Mouse (Mus musculus) embryonic fibroblast, embryonic 13.5 days (primary cell): ENCODE data around the gene Fbxl20. TPM values are rescaled to one million over a fixed set of nuclear protein-coding genes. Genes with fewer than 3 reads are reported as not detected.

Source experiments
- H3K27ac ChIP-seq: 2 replicates; pipeline ENCODE4 v1.5.1; 2012; ENCODE audit warnings: low read length, control low read depth, inconsistent platforms; ENCODE audit not compliant: insufficient read depth
- H3K4me1 ChIP-seq: 2 replicates; pipeline ENCODE4 v1.6.1; 2011; ENCODE audit warnings: low read length; ENCODE audit not compliant: control insufficient read depth, insufficient read depth
- H3K4me3 ChIP-seq: 2 replicates; pipeline ENCODE4 v1.5.1; 2011; ENCODE audit warnings: mild to moderate bottlenecking, control low read depth, low read length; ENCODE audit not compliant: insufficient read depth
- CTCF ChIP-seq: IDR thresholded peaks from 2 replicates; pipeline ENCODE4 v1.5.1; 2011; ENCODE audit warnings: mild to moderate bottlenecking, control low read depth, low read length, moderate library complexity, borderline replicate concordance; ENCODE audit not compliant: insufficient read depth
- POLR2A ChIP-seq: IDR thresholded peaks from 2 replicates; pipeline ENCODE4 v1.6.1; 2011; ENCODE audit warnings: low read depth, mild to moderate bottlenecking, control low read depth, low read length, moderate library complexity
- polyA plus RNA-seq: library from polyadenylated mRNA; stranded (reverse); fragments of >200 nt; gene quantifications from 2 replicates; pipeline ENCODE4 v1.2.4, GENCODE M21; 2011; ENCODE audit warnings: low read depth; ENCODE audit not compliant: missing spikeins, insufficient read length

Gene Fbxl20
- polyA plus RNA-seq, 1 experiment, result 30.3 TPM

DNA sequence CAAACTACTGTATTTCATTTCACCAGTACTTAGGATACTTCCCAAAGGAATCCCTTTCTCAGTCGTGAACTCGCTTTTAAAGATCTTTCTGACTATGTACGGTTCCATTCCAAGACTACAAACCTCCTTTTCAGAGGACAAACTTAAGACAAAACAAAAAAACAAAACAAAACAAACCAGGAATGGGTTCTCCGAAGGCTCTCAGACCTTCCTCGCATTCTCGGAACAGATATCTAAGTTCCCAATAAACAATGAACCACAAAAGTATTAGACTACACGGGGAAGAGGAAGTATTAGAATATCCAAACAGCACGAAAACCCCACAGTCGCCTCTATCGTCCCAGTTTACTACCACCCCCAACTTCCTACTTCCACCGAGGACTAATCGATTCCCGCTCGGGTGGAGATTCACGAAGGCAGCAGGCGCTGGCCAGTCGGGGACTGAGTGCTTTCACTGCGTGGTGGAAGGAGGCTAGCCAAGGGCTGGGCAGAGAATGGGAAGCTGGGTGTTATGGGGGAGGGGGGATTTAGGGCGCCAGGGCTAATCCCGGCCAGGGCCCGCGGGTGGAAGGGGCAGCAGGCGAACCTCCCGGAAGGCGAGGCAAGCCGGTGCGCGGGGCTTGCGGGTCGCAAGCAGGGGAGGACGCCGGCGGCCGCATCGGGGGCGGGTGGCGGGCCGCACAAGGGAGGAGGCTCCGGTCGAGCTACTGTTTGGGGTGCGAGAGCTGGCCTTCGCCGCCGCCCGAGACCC, 1.5 kb downstream of the Fbxl20 start:
- peak overlapping the region; percentile 88 for H3K4me3 ChIP-seq
- H3K4me1 ChIP-seq, result no peaks in the 10 kb centered on the region
- TF ChIP-seq CTCF, result no peak
- peak; percentile 20; the same call in 1 of the 2 replicates for TF ChIP-seq POLR2A
- peak overlapping the region; percentile 43; the same call in 1 of the 2 replicates for H3K27ac ChIP-seq

DNA sequence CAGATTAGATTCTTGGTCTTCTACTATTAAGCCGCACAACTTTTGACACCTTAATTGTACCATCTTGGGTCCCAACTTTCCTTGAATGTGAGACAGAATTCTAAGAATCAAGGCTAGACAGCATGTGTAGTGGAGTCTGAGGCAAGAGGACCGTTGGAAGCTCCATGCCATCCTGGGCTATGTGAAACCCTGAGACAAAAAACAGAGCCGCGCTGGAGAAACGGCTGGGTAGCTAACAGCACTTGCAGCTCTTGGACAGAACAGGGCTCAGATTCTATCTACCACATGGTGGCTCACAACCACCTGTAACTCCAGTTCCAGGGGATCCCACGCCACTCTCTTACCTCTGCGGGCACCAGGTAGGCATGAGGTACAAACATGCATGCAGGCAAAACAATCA, 4.3 kb downstream of the Fbxl20 start:
- no peak overlapping the region for H3K27ac ChIP-seq
- H3K4me1 ChIP-seq, result no peaks in the 10 kb centered on the region
- no peak overlapping the region for H3K4me3 ChIP-seq
- TF ChIP-seq POLR2A (no peak), CTCF (no peak)

GRCm38 (mm10) chr11:98142545-98142944, 7.7 kb downstream of the Fbxl20 start:
- TF ChIP-seq CTCF (no peak), POLR2A (no peak)

DNA sequence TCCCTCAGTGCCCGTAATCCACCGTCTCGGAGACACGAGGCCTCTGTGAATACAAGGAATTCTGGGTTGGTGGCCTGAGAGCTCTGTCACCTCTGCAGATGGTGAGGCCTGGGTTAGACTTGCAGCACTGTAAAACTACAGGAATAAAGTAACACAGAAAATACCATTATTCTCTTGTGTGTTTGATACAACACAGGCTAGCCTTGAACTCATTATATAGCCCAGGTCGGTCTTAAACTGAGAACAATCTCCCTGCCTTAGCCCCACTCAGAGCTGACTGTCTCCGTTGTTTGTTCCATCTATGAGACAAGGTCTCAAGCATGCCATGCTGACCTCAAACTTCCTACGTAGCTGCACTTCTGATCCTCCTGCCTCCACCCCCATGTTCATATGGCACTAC, 11.3 kb downstream of the Fbxl20 start:
- Histone ChIP-seq H3K4me3 (no peak overlapping the region), H3K27ac (no peak overlapping the region), H3K4me1 (peaks cover 2% of the 10 kb centered on the region; the same call in 1 of the 2 replicates)
- TF ChIP-seq CTCF (no peak), POLR2A (no peak)

More at GRCm38 (mm10) chr11:98142545-98142944, 7.7 kb downstream of the Fbxl20 start:
- no peak overlapping the region for H3K4me3 ChIP-seq
- H3K27ac ChIP-seq, result no peak overlapping the region
- H3K4me1 ChIP-seq, result peaks cover 2% of the 10 kb centered on the region; the same call in 1 of the 2 replicates

DNA sequence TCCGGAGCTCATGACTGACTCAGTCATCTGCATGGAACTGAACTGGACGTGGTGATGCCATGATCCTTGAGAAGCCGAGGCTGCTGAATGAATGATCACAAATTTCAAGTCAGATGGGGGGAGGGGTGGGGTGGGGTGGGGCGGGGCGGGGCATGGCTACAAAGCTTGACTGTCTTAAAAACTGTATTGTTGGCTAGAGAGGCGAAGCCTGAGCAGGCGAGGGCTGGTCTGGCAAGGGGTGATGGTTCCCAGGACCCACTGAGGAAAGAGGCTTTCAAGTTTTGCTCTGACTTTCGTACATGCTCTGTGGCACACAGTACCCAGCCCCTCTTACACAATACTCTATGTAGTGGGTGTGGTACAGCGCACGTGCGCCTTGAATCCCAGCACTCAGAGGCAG, 12.4 kb downstream of the Fbxl20 start:
- no peak overlapping the region for H3K27ac ChIP-seq
- TF ChIP-seq POLR2A (no peak), CTCF (no peak)
- H3K4me1 ChIP-seq, result peaks cover 2% of the 10 kb centered on the region; the same call in 1 of the 2 replicates
- H3K4me3 ChIP-seq, result no peak overlapping the region

- Histone ChIP-seq H3K4me1 (peaks cover 2% of the 10 kb centered on the region; the same call in 1 of the 2 replicates), H3K4me3 (no peak overlapping the region), H3K27ac (no peak overlapping the region)
- TF ChIP-seq CTCF, result no peak
- TF ChIP-seq POLR2A, result no peak
Measured at GRCm38 (mm10) chr11:98134951-98135350, 15.3 kb downstream of the Fbxl20 start.

DNA sequence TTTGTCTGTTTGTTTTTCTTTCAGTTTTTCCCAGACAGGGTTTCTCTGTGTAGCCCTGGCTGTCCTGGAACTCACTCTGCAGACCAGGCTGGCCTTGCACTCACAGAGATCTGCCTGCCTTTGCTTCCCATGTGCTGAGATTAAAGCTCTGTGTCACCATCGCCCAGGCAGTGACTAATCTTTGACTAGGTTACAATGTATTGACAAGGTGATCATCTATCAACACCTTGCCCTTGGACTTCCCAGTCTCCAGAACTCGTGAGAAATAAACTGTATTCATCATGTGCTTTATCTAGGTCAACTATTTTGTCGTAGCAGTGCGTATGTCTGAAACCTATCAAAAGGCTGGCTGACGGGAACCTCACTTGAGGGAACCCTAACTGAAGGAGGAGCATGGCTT, 26.8 kb downstream of the Fbxl20 start:
- no peaks in the 10 kb centered on the region for H3K4me1 ChIP-seq
- TF ChIP-seq POLR2A (no peak), CTCF (no peak)
- no peak overlapping the region for H3K4me3 ChIP-seq
- no peak overlapping the region for H3K27ac ChIP-seq

DNA sequence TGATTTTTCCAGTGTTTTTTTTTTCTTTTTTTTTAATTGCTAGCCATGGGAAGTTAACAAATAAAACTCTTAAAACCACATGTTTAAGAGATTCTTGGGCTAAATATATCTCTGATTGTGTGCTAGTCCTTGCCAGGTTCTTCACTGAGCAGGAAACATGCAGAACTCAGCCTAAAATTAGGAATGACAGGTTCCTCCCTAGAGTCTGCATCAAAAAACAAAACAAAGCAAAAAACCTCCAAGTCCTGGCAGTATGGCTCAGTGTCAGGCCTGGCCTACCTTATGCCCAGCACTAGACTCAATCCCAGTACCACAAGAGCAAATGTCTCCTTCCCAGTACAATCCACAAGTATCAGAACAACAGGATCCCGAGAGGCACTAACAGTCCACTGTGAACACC, 35.8 kb downstream of the Fbxl20 start:
- H3K27ac ChIP-seq, result no peak overlapping the region
- no peaks in the 10 kb centered on the region for H3K4me1 ChIP-seq
- no peak overlapping the region for H3K4me3 ChIP-seq
- TF ChIP-seq POLR2A (no peak), CTCF (no peak)

DNA sequence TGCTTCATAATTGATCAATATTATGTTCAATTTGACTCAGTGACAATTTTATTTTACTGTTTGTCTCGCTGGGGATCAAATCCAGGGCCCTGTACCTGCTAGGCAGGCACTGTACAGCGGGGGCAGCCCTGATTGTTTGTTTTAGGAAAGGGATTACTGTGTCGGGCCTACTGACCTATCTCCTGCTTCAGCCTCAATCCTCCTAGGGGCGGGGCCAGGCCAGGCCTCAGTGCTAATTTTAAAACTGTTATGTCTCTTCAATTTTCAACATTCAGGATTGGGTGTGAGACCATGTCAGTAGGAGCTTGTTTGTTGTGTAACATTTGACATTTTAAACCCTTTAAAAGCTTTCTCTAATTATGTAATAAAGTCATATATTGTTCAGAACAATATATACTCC, 36.7 kb downstream of the Fbxl20 start:
- Histone ChIP-seq H3K27ac (no peak overlapping the region), H3K4me3 (no peak overlapping the region)
- TF ChIP-seq POLR2A (no peak), CTCF (no peak)

DNA sequence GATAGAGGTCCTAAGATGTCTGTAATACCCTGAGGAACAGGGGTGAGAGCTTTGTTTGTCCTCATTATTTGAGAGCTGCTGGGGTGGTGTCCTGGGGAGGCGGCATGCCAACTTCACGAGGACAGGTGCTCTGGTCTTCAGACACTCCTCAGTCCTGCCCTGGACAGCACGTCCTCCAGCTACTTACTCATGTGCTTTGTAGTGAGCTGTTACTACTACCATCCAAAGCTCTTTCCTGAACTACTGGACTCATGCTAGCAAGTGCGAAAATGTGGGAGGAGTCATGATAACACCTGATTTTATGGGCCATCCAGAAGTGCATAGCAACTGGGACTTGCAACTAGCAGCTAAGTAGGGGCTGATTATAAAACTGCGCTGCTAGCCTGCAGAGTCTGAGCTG, 40.5 kb downstream of the Fbxl20 start:
- TF ChIP-seq POLR2A (no peak), CTCF (no peak)
- no peak overlapping the region for H3K27ac ChIP-seq
- H3K4me3 ChIP-seq, result no peak overlapping the region
- H3K4me1 ChIP-seq, result no peaks in the 10 kb centered on the region

More for the DNA sequence above, 36.7 kb downstream of the Fbxl20 start:
- H3K4me1 ChIP-seq, result no peaks in the 10 kb centered on the region

DNA sequence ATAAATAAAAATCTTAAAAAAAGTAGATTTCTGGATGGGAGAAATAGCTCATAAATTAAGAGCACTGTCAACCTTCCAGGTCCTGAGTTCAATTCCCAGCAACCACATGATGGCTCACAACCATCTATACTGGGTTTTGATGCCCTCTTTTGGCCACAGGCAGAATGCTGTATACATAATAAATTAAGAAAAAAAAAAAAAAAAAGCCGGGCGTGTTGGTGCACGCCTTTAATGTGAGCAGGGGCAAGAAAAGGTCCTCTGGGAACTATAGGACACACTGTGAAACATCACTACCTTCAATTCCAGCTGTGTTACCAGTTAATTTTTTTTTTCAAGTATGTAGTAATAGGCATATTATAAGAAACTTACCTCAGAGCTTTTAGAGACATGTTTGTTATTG, 48.9 kb downstream of the Fbxl20 start:
- H3K27ac ChIP-seq, result no peak overlapping the region
- no peak overlapping the region for H3K4me3 ChIP-seq
- H3K4me1 ChIP-seq, result no peaks in the 10 kb centered on the region
- no peak for TF ChIP-seq CTCF
- TF ChIP-seq POLR2A, result no peak
